Mouse (Mus musculus) MEL (cell line): ENCODE data around the gene Tmem206. TPM values are rescaled to one million over a fixed set of nuclear protein-coding genes. Genes with fewer than 3 reads are reported as not detected.
A peak's percentile ranks its signal among the peaks of the same experiment; 100 is the strongest.

Experiments used
- DNase-seq: peaks from one replicate; pipeline ENCODE4 v3.0.0; 2011; ENCODE audit warnings: low read depth, low spot score
- H3K27ac ChIP-seq: 2 replicates; pipeline ENCODE4 v1.5.1; 2012; ENCODE audit warnings: low read depth, mild to moderate bottlenecking, control low read depth, low read length, moderate library complexity; ENCODE audit not compliant: control insufficient read depth
- H3K27me3 ChIP-seq, 2 experiments: fragments of 150-350 bp in 1 of 2; sonication (generic) in 1 of 2; 2 replicates each; pipeline ENCODE4 v1.6.1; 2012; ENCODE audit warnings: low read length in 2 of 2, mild to moderate bottlenecking in 2 of 2, improper control_type of control experiment in 1 of 2, moderate library complexity in 1 of 2; ENCODE audit not compliant: insufficient read depth in 2 of 2, control insufficient read depth in 1 of 2
- H3K36me3 ChIP-seq, 2 experiments: 2 replicates each; pipeline ENCODE4 v1.6.1; 2012 to 2014; ENCODE audit warnings: low read length in 2 of 2, improper control_type of control experiment in 1 of 2, inconsistent platforms in 1 of 2, mild to moderate bottlenecking in 1 of 2; ENCODE audit not compliant: insufficient read depth in 2 of 2, control insufficient read depth in 1 of 2
- H3K4me1 ChIP-seq, 2 experiments: fragments of 150-350 bp in 1 of 2; sonication (generic) in 1 of 2; 2 replicates each; pipeline ENCODE4 v1.6.1; 2012; ENCODE audit warnings: low read length in 2 of 2, improper control_type of control experiment in 1 of 2, mild to moderate bottlenecking in 1 of 2; ENCODE audit not compliant: insufficient read depth in 2 of 2, control insufficient read depth in 1 of 2
- H3K4me3 ChIP-seq, 2 experiments: fragments of 150-350 bp in 1 of 2; sonication (generic) in 1 of 2; 2 replicates each; pipeline ENCODE4 v1.5.1; 2012; ENCODE audit warnings: low read depth in 2 of 2, low read length in 2 of 2, mild to moderate bottlenecking in 2 of 2, moderate library complexity in 2 of 2, control low read depth in 1 of 2, improper control_type of control experiment in 1 of 2; ENCODE audit not compliant: control insufficient read depth in 1 of 2, insufficient read depth in 1 of 2
- H3K79me2 ChIP-seq: 2 replicates; pipeline ENCODE4 v1.6.1; 2012; ENCODE audit warnings: mild to moderate bottlenecking, low read length, moderate library complexity; ENCODE audit not compliant: control insufficient read depth, poor library complexity, insufficient read depth
- H3K9ac ChIP-seq: 2 replicates; pipeline ENCODE4 v1.6.1; 2012; ENCODE audit warnings: low read depth, mild to moderate bottlenecking, control low read depth, low read length, moderate library complexity; ENCODE audit not compliant: control insufficient read depth, poor library complexity, severe bottlenecking
- H3K9me3 ChIP-seq: fragments of 150-350 bp; sonication (generic); replicated peaks from 2 replicates; pipeline ENCODE4 v1.6.1; 2012; ENCODE audit warnings: mild to moderate bottlenecking, low read length, improper control_type of control experiment, moderate library complexity; ENCODE audit not compliant: insufficient read depth
- GATA1 ChIP-seq: IDR thresholded peaks from 2 replicates; pipeline ENCODE4 v1.6.1; 2011; ENCODE audit warnings: low read depth, low read length, improper control_type of control experiment
- HCFC1 ChIP-seq: IDR thresholded peaks from 2 replicates; pipeline ENCODE4 v1.6.1; 2012; ENCODE audit warnings: low read depth, mild to moderate bottlenecking, inconsistent platforms, low read length, improper control_type of control experiment, moderate library complexity
- KAT2A ChIP-seq: conservative IDR thresholded peaks from 2 replicates; pipeline ENCODE4 v1.6.1; 2012; ENCODE audit warnings: low read depth, low read length, improper control_type of control experiment, inconsistent platforms
- MAFK ChIP-seq: IDR thresholded peaks from 2 replicates; pipeline ENCODE4 v1.6.1; 2011; ENCODE audit warnings: low read depth, mild to moderate bottlenecking, low read length, improper control_type of control experiment, borderline replicate concordance
- MAZ ChIP-seq: IDR thresholded peaks from 2 replicates; pipeline ENCODE4 v1.6.1; 2012; ENCODE audit warnings: low read depth, mild to moderate bottlenecking, inconsistent platforms, low read length, improper control_type of control experiment
- MYC ChIP-seq: IDR thresholded peaks from 2 replicates; pipeline ENCODE4 v1.6.1; 2011; ENCODE audit warnings: low read depth, mild to moderate bottlenecking, low read length, improper control_type of control experiment, moderate library complexity
- NELFE ChIP-seq: IDR thresholded peaks from 2 replicates; pipeline ENCODE4 v1.6.1; 2011; ENCODE audit warnings: low read depth, low read length, improper control_type of control experiment
- NRF1 ChIP-seq: IDR thresholded peaks from 2 replicates; pipeline ENCODE4 v1.6.1; 2014; ENCODE audit warnings: low read depth, mild to moderate bottlenecking, inconsistent platforms, low read length, improper control_type of control experiment, moderate library complexity; ENCODE audit not compliant: poor library complexity, insufficient read depth, severe bottlenecking
- POLR2AphosphoS5 ChIP-seq: IDR thresholded peaks from 2 replicates; pipeline ENCODE4 v1.6.1; 2012; ENCODE audit warnings: low read depth, borderline replicate concordance, mild to moderate bottlenecking, inconsistent platforms, low read length, moderate library complexity, mixed read lengths
- TBP ChIP-seq: IDR thresholded peaks from 2 replicates; pipeline ENCODE4 v1.8.0; 2011; ENCODE audit warnings: low read depth, low read length, improper control_type of control experiment
- USF2 ChIP-seq, 2 experiments: IDR thresholded peaks; 2 replicates each; pipeline ENCODE4 v1.6.1; 2011 to 2012; ENCODE audit warnings: improper control_type of control experiment in 2 of 2, low read length in 2 of 2, borderline replicate concordance in 1 of 2, inconsistent platforms in 1 of 2, low read depth in 1 of 2, mild to moderate bottlenecking in 1 of 2; ENCODE audit not compliant: insufficient read depth in 1 of 2
- ZMIZ1 ChIP-seq: IDR thresholded peaks from 2 replicates; pipeline ENCODE4 v1.6.1; 2012; ENCODE audit warnings: low read depth, mild to moderate bottlenecking, inconsistent platforms, low read length, improper control_type of control experiment, moderate library complexity
- polyA plus RNA-seq, 2 experiments: library from polyadenylated mRNA; stranded (reverse) in 1 of 2; unstranded in 1 of 2; fragments of >175 nt in 1 of 2; fragments of >200 nt in 1 of 2; gene quantifications; 2 replicates each; pipeline versions ENCODE4 v1.2.1 to v1.2.4; 2012; ENCODE audit warnings: low replicate concordance in 2 of 2, low read depth in 1 of 2; ENCODE audit not compliant: insufficient read length in 2 of 2, insufficient read depth in 1 of 2, missing spikeins in 1 of 2
- total RNA-seq: library from RNA; depleted of rRNA; stranded (reverse); fragments of 300-350 nt; gene quantifications from 2 replicates; pipeline ENCODE4 v1.2.3, GENCODE M21; 2012

Gene Tmem206
- total and polyA plus RNA-seq, 3 experiments = 14.3 to 16.2 TPM; not detected in 1

- TF ChIP-seq NELFE (peak; percentile 35; the same call in 1 of the 2 replicates), MYC (no peak)
These were observed 13.2 kb upstream of the Tmem206 start (continued) for GRCm38 (mm10) chr1:191312513-191312941.

- Histone ChIP-seq H3K9me3 (no peaks in the 10 kb centered on the region), H3K79me2 (peaks cover 1% of the 10 kb centered on the region; the same call in 1 of the 2 replicates), H3K36me3 (no peaks in the 10 kb centered on the region; a peak in 1 of 4 replicates), H3K27ac (no peak overlapping the region), H3K4me1 (peaks cover 0 to 9% of the 10 kb centered on the region in 2 experiments; a peak in 3 of 4 replicates), H3K27me3 (no peaks in the 10 kb centered on the region), H3K4me3 (peak overlapping the region; percentile 67 to 92), H3K9ac (peak overlapping the region; percentile 70)
- no peak for DNase-seq
- TF ChIP-seq USF2 (IDR thresholded peaks at IDR 0.05; ENCODE audit: borderline replicate concordance in 1 of 2, insufficient read depth in 1 of 2, low read depth in 1 of 2, low read length in 2 of 2) = no peak
- no peak for TF ChIP-seq MYC
- TF ChIP-seq MAZ = no peak
- no peak for TF ChIP-seq MAFK
- TF ChIP-seq NRF1 = no peak
These were observed 12.6 kb upstream of the Tmem206 start for GRCm38 (mm10) chr1:191313158-191313557.

- Histone ChIP-seq H3K9me3 (no peaks in the 10 kb centered on the region), H3K27ac (no peak overlapping the region), H3K4me3 (no peak overlapping the region), H3K36me3 (no peaks in the 10 kb centered on the region; a peak in 1 of 4 replicates), H3K9ac (no peak overlapping the region), H3K4me1 (peaks cover 0 to 16% of the 10 kb centered on the region in 2 experiments; a peak in 3 of 4 replicates), H3K79me2 (peaks cover 1% of the 10 kb centered on the region; the same call in 1 of the 2 replicates), H3K27me3 (no peaks in the 10 kb centered on the region)
- no peak for DNase-seq
- TF ChIP-seq GATA1 (no peak), NRF1 (no peak), HCFC1 (no peak), TBP (no peak), ZMIZ1 (no peak), KAT2A (no peak), POLR2AphosphoS5 (no peak)
These were observed 11.8 kb upstream of the Tmem206 start for GRCm38 (mm10) chr1:191313926-191314325.
